Mouse (Mus musculus) midbrain, embryonic 16.5 days (tissue): ENCODE data around the gene Siah1b. TPM values are rescaled to one million over a fixed set of nuclear protein-coding genes. Genes with fewer than 3 reads are reported as not detected.

Experiments used
- ATAC-seq: fragments of 200-750 bp; cut with Nextera tagmentation; 2 replicates; pipeline ENCODE4 v1.8.0; 2017; ENCODE audit warnings: moderate TSS enrichment
- H3K27ac ChIP-seq: fragments of 300-500 bp; sonication (generic); 2 replicates; pipeline ENCODE4 v1.5.1; 2014; ENCODE audit warnings: mild to moderate bottlenecking, low read length, mixed read lengths
- H3K27me3 ChIP-seq: fragments of 300-500 bp; sonication (generic); 2 replicates; pipeline ENCODE4 v1.6.1; 2014; ENCODE audit warnings: low read depth, low read length, mixed read lengths; ENCODE audit not compliant: control insufficient read depth, insufficient read depth
- H3K36me3 ChIP-seq: fragments of 300-500 bp; sonication (generic); 2 replicates; pipeline ENCODE4 v1.6.1; 2014; ENCODE audit warnings: mild to moderate bottlenecking, low read length, moderate library complexity, mixed read lengths; ENCODE audit not compliant: control insufficient read depth, insufficient read depth
- H3K4me1 ChIP-seq: fragments of 300-500 bp; sonication (generic); 2 replicates; pipeline ENCODE4 v1.6.1; 2014; ENCODE audit warnings: mild to moderate bottlenecking, low read length, mixed read lengths; ENCODE audit not compliant: control insufficient read depth, insufficient read depth
- H3K4me2 ChIP-seq: fragments of 300-500 bp; sonication (generic); 2 replicates; pipeline ENCODE4 v1.6.1; 2014; ENCODE audit warnings: mild to moderate bottlenecking, low read length, mixed read lengths
- H3K4me3 ChIP-seq: fragments of 300-500 bp; sonication (generic); 2 replicates; pipeline ENCODE4 v1.5.1; 2014; ENCODE audit warnings: low read depth, mild to moderate bottlenecking, low read length, moderate library complexity, mixed read lengths
- H3K9ac ChIP-seq: fragments of 300-500 bp; sonication (generic); 2 replicates; pipeline ENCODE4 v1.6.1; 2014; ENCODE audit warnings: low read depth, low read length, mixed read lengths
- H3K9me3 ChIP-seq: fragments of 300-500 bp; sonication (generic); replicated peaks from 2 replicates; pipeline ENCODE4 v1.6.1; 2014; ENCODE audit warnings: mild to moderate bottlenecking, low read length, mixed read lengths; ENCODE audit not compliant: control insufficient read depth, poor library complexity, severe bottlenecking
- WGBS: fragments of 180-500 bp; shearing (Covaris S2); extraction: QIAGEN DNeasy Blood & Tissue Kit; methylation state at CpG from one replicate; pipeline ENCODE4 v1.1.7; 2014; 5-methylcytosine and 5-hydroxymethylcytosine counted together
- polyA plus RNA-seq: library from polyadenylated mRNA; unstranded; fragments of >200 nt; fragmentation: Nextera tagmentation; extraction: Ambion mirVana; gene quantifications from 2 replicates; pipeline ENCODE4 v1.2.1, GENCODE M21; 2015

Gene Siah1b
- 13.2 and 20.6 TPM in 2 replicates for polyA plus RNA-seq

- no peaks in the 10 kb centered on the region; the same call in 1 of the 2 replicates for H3K4me1 ChIP-seq
- H3K9me3 ChIP-seq: no peaks in the 10 kb centered on the region
- no peaks in the 10 kb centered on the region for H3K36me3 ChIP-seq
- peak within 1 kb of the TSS; percentile 65; the same call in 1 of the 2 replicates for H3K9ac ChIP-seq
- WGBS: 22% methylated on average over 51 of the region's 54 CpGs
- peak within 1 kb of the TSS; percentile 51 for H3K4me3 ChIP-seq
- no peaks in the 10 kb centered on the region; the same call in none of the 2 replicates for H3K27me3 ChIP-seq
- H3K27ac ChIP-seq: peak within 1 kb of the TSS; percentile 91
- ATAC-seq: peak; percentile 99
- peak within 1 kb of the TSS; percentile 87 for H3K4me2 ChIP-seq
Observed at GRCm38 (mm10) chrX:164076040-164076775, at the start of gene Siah1b. Gene Siah1b (minus strand): TSS chrX:164076493.

- no peaks in the 10 kb centered on the region; the same call in 1 of the 2 replicates for H3K27me3 ChIP-seq
- no peaks in the 10 kb centered on the region for H3K4me1 ChIP-seq
- 94% methylated on average over 3 of the region's 3 CpGs for WGBS
- no peak for ATAC-seq
- H3K4me3 ChIP-seq: no peak overlapping the region
- H3K4me2 ChIP-seq: no peak overlapping the region
- no peak overlapping the region for H3K9ac ChIP-seq
- H3K36me3 ChIP-seq: no peaks in the 10 kb centered on the region
- no peaks in the 10 kb centered on the region for H3K9me3 ChIP-seq
- H3K27ac ChIP-seq: no peak overlapping the region
Observed at GRCm38 (mm10) chrX:164123942-164124341, 47.6 kb upstream of the Siah1b start.

GRCm38 (mm10) chrX:164113744-164114143 is 37.5 kb upstream of the Siah1b start:
- no peaks in the 10 kb centered on the region for H3K27me3 ChIP-seq
- no peak for ATAC-seq
- no peak overlapping the region for H3K27ac ChIP-seq
- H3K4me2 ChIP-seq: no peak overlapping the region
- H3K4me1 ChIP-seq: no peaks in the 10 kb centered on the region
- H3K9me3 ChIP-seq: no peaks in the 10 kb centered on the region
- H3K36me3 ChIP-seq: no peaks in the 10 kb centered on the region
- no peak overlapping the region for H3K9ac ChIP-seq
- 96% methylated on average over 6 of the region's 6 CpGs for WGBS
- no peak overlapping the region for H3K4me3 ChIP-seq

- Histone ChIP-seq H3K36me3 (no peaks in the 10 kb centered on the region), H3K4me1 (no peaks in the 10 kb centered on the region), H3K9ac (no peak overlapping the region), H3K4me3 (no peak overlapping the region), H3K27me3 (no peaks in the 10 kb centered on the region), H3K9me3 (no peaks in the 10 kb centered on the region), H3K27ac (no peak overlapping the region), H3K4me2 (no peak overlapping the region)
- ATAC-seq: no peak
- WGBS: 79% methylated on average over 3 of the region's 3 CpGs
Observed at GRCm38 (mm10) chrX:164111146-164111545, 34.9 kb upstream of the Siah1b start.

GRCm38 (mm10) chrX:164102656-164103055 is 26.4 kb upstream of the Siah1b start:
- Histone ChIP-seq H3K4me1 (no peaks in the 10 kb centered on the region), H3K4me2 (no peak overlapping the region), H3K27ac (no peak overlapping the region), H3K9me3 (no peaks in the 10 kb centered on the region), H3K9ac (no peak overlapping the region), H3K27me3 (peaks cover 2% of the 10 kb centered on the region; the same call in 1 of the 2 replicates), H3K36me3 (no peaks in the 10 kb centered on the region), H3K4me3 (no peak overlapping the region)
- ATAC-seq: no peak
- 63% methylated on average over 6 of the region's 6 CpGs for WGBS

- Histone ChIP-seq H3K9me3 (no peaks in the 10 kb centered on the region), H3K27ac (no peak overlapping the region), H3K27me3 (peaks cover 2% of the 10 kb centered on the region; the same call in 1 of the 2 replicates)
Observed at GRCm38 (mm10) chrX:164102198-164102597, 25.9 kb upstream of the Siah1b start.

GRCm38 (mm10) chrX:164101483-164101882 is 25.2 kb upstream of the Siah1b start:
- no peak overlapping the region for H3K9ac ChIP-seq
- no peak overlapping the region for H3K4me2 ChIP-seq
- no peak for ATAC-seq
- H3K9me3 ChIP-seq: no peaks in the 10 kb centered on the region
- peaks cover 2% of the 10 kb centered on the region; the same call in 1 of the 2 replicates for H3K27me3 ChIP-seq
- H3K27ac ChIP-seq: no peak overlapping the region
- H3K4me1 ChIP-seq: no peaks in the 10 kb centered on the region
- no peak overlapping the region for H3K4me3 ChIP-seq
- H3K36me3 ChIP-seq: no peaks in the 10 kb centered on the region

More at GRCm38 (mm10) chrX:164102198-164102597, 25.9 kb upstream of the Siah1b start:
- ATAC-seq: no peak
- Histone ChIP-seq H3K4me3 (no peak overlapping the region), H3K36me3 (no peaks in the 10 kb centered on the region), H3K4me2 (no peak overlapping the region), H3K4me1 (no peaks in the 10 kb centered on the region), H3K9ac (no peak overlapping the region)
- WGBS: 83% methylated on average over 7 of the region's 7 CpGs

- Histone ChIP-seq H3K4me2 (no peak overlapping the region), H3K4me1 (no peaks in the 10 kb centered on the region), H3K27me3 (no peaks in the 10 kb centered on the region; the same call in 1 of the 2 replicates), H3K9me3 (no peaks in the 10 kb centered on the region), H3K27ac (no peak overlapping the region), H3K9ac (no peak overlapping the region), H3K36me3 (no peaks in the 10 kb centered on the region), H3K4me3 (no peak overlapping the region)
- ATAC-seq: no peak
- 82% methylated on average over 2 of the region's 2 CpGs for WGBS
Observed at GRCm38 (mm10) chrX:164095838-164096237, 19.5 kb upstream of the Siah1b start.

GRCm38 (mm10) chrX:164093435-164093834 is 17.1 kb upstream of the Siah1b start:
- Histone ChIP-seq H3K4me2 (no peak overlapping the region), H3K9ac (no peak overlapping the region), H3K4me3 (no peak overlapping the region), H3K27ac (no peak overlapping the region), H3K9me3 (no peaks in the 10 kb centered on the region), H3K27me3 (no peaks in the 10 kb centered on the region; the same call in 1 of the 2 replicates), H3K36me3 (no peaks in the 10 kb centered on the region), H3K4me1 (no peaks in the 10 kb centered on the region)
- no peak for ATAC-seq
- 87% methylated on average over 5 of the region's 5 CpGs for WGBS
